ENCODE assay signal across 8 mouse cellular contexts in the genomic region with DNA sequence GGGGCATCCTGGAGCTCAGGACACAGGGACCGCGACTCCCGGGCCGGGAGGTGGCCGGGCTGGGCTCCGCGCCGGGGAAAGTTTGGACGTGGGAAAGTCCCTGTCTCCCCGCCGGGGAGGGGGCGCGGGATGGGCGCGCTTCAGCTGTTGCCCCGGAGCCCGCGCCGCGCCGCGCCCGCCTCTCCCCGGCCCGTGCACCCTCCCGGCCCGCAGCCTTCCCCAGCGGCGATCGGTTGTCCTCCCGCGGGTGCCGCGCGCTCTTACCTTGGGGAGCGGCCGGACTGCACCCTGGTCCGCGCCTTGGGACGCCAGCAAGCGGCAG. TPM values are rescaled to one million over a fixed set of nuclear protein-coding genes. Genes with fewer than 3 reads are reported as not detected.
DNase-seq lines count a peak whose midpoint lies in the region; ATAC-seq and TF ChIP-seq lines count a peak whose summit lies in the region.
"Had no signal": no experiment of that assay in that cellular context is flagged by ENCODE, and none has a peak within 500 bp of the region (broad histone marks: within the 10 kb centered on the region; RNA-seq: fewer than 3 reads in every experiment).

No protein-coding gene starts in this region.

- peaks cover 14% of the 10 kb centered on the region for H3K4me1 ChIP-seq in lung, embryonic 16.5 days (replicated peaks; ENCODE audit: control insufficient read depth, insufficient read depth, low read length)
- peaks cover 60% of the 10 kb centered on the region for H3K4me1 ChIP-seq in forebrain, embryonic 12.5 days
- H3K4me1 ChIP-seq in intestine, postnatal 0 days (replicated peaks; ENCODE audit: control insufficient read depth, insufficient read depth, low read length): no peaks in the 10 kb centered on the region
- peaks cover 30% of the 10 kb centered on the region for H3K4me1 ChIP-seq in neural tube, embryonic 15.5 days

- ATAC-seq in lung, embryonic 16.5 days (ENCODE audit: low read depth): peak; percentile 40
- peak; percentile 60 for ATAC-seq in forebrain, embryonic 12.5 days (ENCODE audit: low FRiP score)
- peak; percentile 19 for ATAC-seq in intestine, postnatal 0 days
- peak; percentile 34 for ATAC-seq in neural tube, embryonic 15.5 days (ENCODE audit: low FRiP score)

- H3K4me2 ChIP-seq in lung, embryonic 16.5 days (ENCODE audit: low read depth, low read length): peak overlapping the region; percentile 80
- H3K4me2 ChIP-seq in forebrain, embryonic 12.5 days: peak overlapping the region; percentile 98
- H3K4me2 ChIP-seq in intestine, postnatal 0 days (replicated peaks; ENCODE audit: low read depth): peak overlapping the region; percentile 89
- peak overlapping the region; percentile 89 for H3K4me2 ChIP-seq in neural tube, embryonic 15.5 days

- H3K4me3 ChIP-seq in lung, embryonic 16.5 days (ENCODE audit: low read length): peak overlapping the region; percentile 53
- H3K4me3 ChIP-seq in forebrain, embryonic 12.5 days (replicated peaks): peak overlapping the region; percentile 72
- peak overlapping the region; percentile 54 for H3K4me3 ChIP-seq in intestine, postnatal 0 days (ENCODE audit: low read depth, low read length)
- H3K4me3 ChIP-seq in neural tube, embryonic 15.5 days (replicated peaks): peak overlapping the region; percentile 66
- H3K4me3 ChIP-seq: myocyte had no signal

- H3K27ac ChIP-seq in lung, embryonic 16.5 days (ENCODE audit: low read length): no peak overlapping the region
- peak overlapping the region; percentile 79 for H3K27ac ChIP-seq in forebrain, embryonic 12.5 days
- H3K27ac ChIP-seq in intestine, postnatal 0 days (ENCODE audit: low read depth, low read length): no peak overlapping the region
- H3K27ac ChIP-seq in neural tube, embryonic 15.5 days (replicated peaks): peak overlapping the region; percentile 67

- WGBS in lung, embryonic 16.5 days: 2% methylated on average over 24 of the region's 41 CpGs
- under 1% methylated on average over 41 of the region's 41 CpGs for WGBS in forebrain, embryonic 12.5 days
- under 1% methylated on average over 33 of the region's 41 CpGs for WGBS in intestine, postnatal 0 days
- WGBS in neural tube, embryonic 15.5 days: under 1% methylated on average over 34 of the region's 41 CpGs

- no peaks in the 10 kb centered on the region for H3K36me3 ChIP-seq in lung, embryonic 16.5 days (ENCODE audit: control insufficient read depth, insufficient read depth, low read length)
- H3K36me3 ChIP-seq in forebrain, embryonic 12.5 days (replicated peaks): no peaks in the 10 kb centered on the region
- no peaks in the 10 kb centered on the region for H3K36me3 ChIP-seq in intestine, postnatal 0 days (ENCODE audit: control insufficient read depth, insufficient read depth)
- no peaks in the 10 kb centered on the region for H3K36me3 ChIP-seq in neural tube, embryonic 15.5 days

- no peaks in the 10 kb centered on the region for H3K9me3 ChIP-seq in lung, embryonic 16.5 days (ENCODE audit: control insufficient read depth, low read length)
- no peaks in the 10 kb centered on the region for H3K9me3 ChIP-seq in forebrain, embryonic 12.5 days
- H3K9me3 ChIP-seq in intestine, postnatal 0 days (ENCODE audit: control insufficient read depth): no peaks in the 10 kb centered on the region
- no peaks in the 10 kb centered on the region for H3K9me3 ChIP-seq in neural tube, embryonic 15.5 days (replicated peaks)

- peaks cover 83% of the 10 kb centered on the region for H3K27me3 ChIP-seq in lung, embryonic 16.5 days (ENCODE audit: control insufficient read depth, insufficient read depth, low read depth, low read length)
- peaks cover 72% of the 10 kb centered on the region for H3K27me3 ChIP-seq in forebrain, embryonic 12.5 days
- H3K27me3 ChIP-seq in intestine, postnatal 0 days (replicated peaks; ENCODE audit: control insufficient read depth, insufficient read depth, low read length): peaks cover 91% of the 10 kb centered on the region
- H3K27me3 ChIP-seq in neural tube, embryonic 15.5 days (replicated peaks): peaks cover 82% of the 10 kb centered on the region

- no peak for DNase-seq in lung, postnatal 36 days
- no peak for DNase-seq in urinary bladder, postnatal 14 days (ENCODE audit: low spot score)
- DNase-seq in left cerebral cortex, postnatal 25 days (ENCODE audit: low spot score in 2 of 2): no peak

- intact Hi-C loops in left cerebral cortex, postnatal 25 days (cut with DNase I): loop anchor here (1.0 to 5.0 kb wide), 5 partner anchors 23 to 159 kb away; no protein-coding TSS in a partner anchor

- no peak for TF ChIP-seq CTCF in intestine, postnatal 0 days (IDR thresholded peaks at IDR 0.05; ENCODE audit: low read depth)

- peak overlapping the region; percentile 67 for H3K9ac ChIP-seq in lung, embryonic 16.5 days (ENCODE audit: low read length)
- peak overlapping the region; percentile 90 for H3K9ac ChIP-seq in forebrain, embryonic 12.5 days
- H3K9ac ChIP-seq in intestine, postnatal 0 days (ENCODE audit: low read depth, low read length): peak overlapping the region; percentile 48; the same call in 1 of the 2 replicates
- peak overlapping the region; percentile 70 for H3K9ac ChIP-seq in neural tube, embryonic 15.5 days (replicated peaks)

RNA-seq across cellular contexts. Expression of a gene that starts 0.4 kb away (rescaled TPM):
- 0.67 and 0.88 TPM in 2 replicates for polyA plus RNA-seq in lung, embryonic 16.5 days (2015; fragmentation: Nextera tagmentation; extraction: Ambion mirVana)
- polyA plus RNA-seq in forebrain, embryonic 12.5 days (2016; fragmentation: Nextera tagmentation; extraction: Ambion mirVana): 10.6 and 11.4 TPM in 2 replicates
- 0.25 and 0.41 TPM in 2 replicates for polyA plus RNA-seq in intestine, postnatal 0 days (2015; fragmentation: Nextera tagmentation; extraction: Ambion mirVana)
- polyA plus RNA-seq in neural tube, embryonic 15.5 days (2015; fragmentation: Nextera tagmentation; extraction: Ambion mirVana): 11.9 and 15.2 TPM in 2 replicates
- 10 to 100 TPM; 53.9 to 54.7 TPM for total RNA-seq in left cerebral cortex, postnatal 25 days (2021)

RNA-seq across cellular contexts. Expression of a gene that starts 53.4 kb away (rescaled TPM):
- polyA plus RNA-seq in lung, embryonic 16.5 days (2015; fragmentation: Nextera tagmentation; extraction: Ambion mirVana): 47.9 and 48.0 TPM in 2 replicates
- polyA plus RNA-seq in forebrain, embryonic 12.5 days (2016; fragmentation: Nextera tagmentation; extraction: Ambion mirVana): 57.9 and 62.4 TPM in 2 replicates
- 199 and 209 TPM in 2 replicates for polyA plus RNA-seq in intestine, postnatal 0 days (2015; fragmentation: Nextera tagmentation; extraction: Ambion mirVana)
- 65.6 and 68.3 TPM in 2 replicates for polyA plus RNA-seq in neural tube, embryonic 15.5 days (2015; fragmentation: Nextera tagmentation; extraction: Ambion mirVana)
- 10 to 100 TPM; 55.3 to 56.6 TPM for total RNA-seq in left cerebral cortex, postnatal 25 days (2021)

Comparison
In these comparisons a context has a peak if more than half of its experiments do, and no peak if none do; other contexts are left out.
1. H3K27ac ChIP-seq: peak in forebrain, embryonic 12.5 days (single experiment) and neural tube, embryonic 15.5 days (single experiment); none in lung, embryonic 16.5 days (single experiment) and intestine, postnatal 0 days (single experiment).
2. Peak in every context shown above with its lines, with median percentiles within 50 percentile points of each other: ATAC-seq, H3K4me2 ChIP-seq, H3K4me3 ChIP-seq and H3K9ac ChIP-seq.